Mouse (Mus musculus): ENCODE measurements around the gene Scfd2.
A peak's percentile ranks its signal among the peaks of the same experiment; 100 is the strongest.

The Scfd2 gene

GRCm38 (mm10) chr5:74279673-74280072, 251.9 kb downstream of the Scfd2 start:
- DNase-seq (ENCODE audit: low read depth in 2 of 2, low spot score in 2 of 2) = no peak

GRCm38 (mm10) chr5:74278428-74278827, 253.1 kb downstream of the Scfd2 start:
- no peak for DNase-seq (ENCODE audit: low read depth in 2 of 2, low spot score in 2 of 2)

GRCm38 (mm10) chr5:74277712-74278111, 253.8 kb downstream of the Scfd2 start:
- DNase-seq (ENCODE audit: low read depth in 2 of 2, low spot score in 2 of 2) = peak; percentile 61 to 76

- DNase-seq (ENCODE audit: low read depth in 2 of 2, low spot score in 2 of 2) = no peak
Measured at GRCm38 (mm10) chr5:74277216-74277615, 254.3 kb downstream of the Scfd2 start.

- DNase-seq (ENCODE audit: low read depth in 2 of 2, low spot score in 2 of 2) = no peak
Measured at GRCm38 (mm10) chr5:74273313-74273712, 258.2 kb downstream of the Scfd2 start.

- DNase-seq (ENCODE audit: low read depth in 2 of 2, low spot score in 2 of 2) = no peak
Measured at GRCm38 (mm10) chr5:74267736-74268369, 263.7 kb downstream of the Scfd2 start.

- no peak for DNase-seq (ENCODE audit: low read depth in 2 of 2, low spot score in 2 of 2)
Measured at GRCm38 (mm10) chr5:74267196-74267595, 264.4 kb downstream of the Scfd2 start.

- DNase-seq (ENCODE audit: low read depth in 2 of 2, low spot score in 2 of 2) = no peak
Measured at GRCm38 (mm10) chr5:74266476-74266819, 265.1 kb downstream of the Scfd2 start.

- no peak for DNase-seq (ENCODE audit: low read depth in 2 of 2, low spot score in 2 of 2)
Measured at GRCm38 (mm10) chr5:74265601-74266475, 265.7 kb downstream of the Scfd2 start.

GRCm38 (mm10) chr5:74265151-74265550, 266.4 kb downstream of the Scfd2 start:
- DNase-seq (ENCODE audit: low read depth in 2 of 2, low spot score in 2 of 2) = no peak

GRCm38 (mm10) chr5:74264541-74264940, 267.0 kb downstream of the Scfd2 start:
- DNase-seq (ENCODE audit: low read depth in 2 of 2, low spot score in 2 of 2) = no peak

- DNase-seq (ENCODE audit: low read depth in 2 of 2, low spot score in 2 of 2) = peak in 1 of 2 experiments; percentile 3
Measured at GRCm38 (mm10) chr5:74261016-74261415, 270.5 kb downstream of the Scfd2 start.

- DNase-seq (ENCODE audit: low read depth in 2 of 2, low spot score in 2 of 2) = peak; percentile 37 to 43
Measured at GRCm38 (mm10) chr5:74260378-74260809, 271.2 kb downstream of the Scfd2 start.

GRCm38 (mm10) chr5:74256705-74257104, 274.9 kb downstream of the Scfd2 start:
- DNase-seq (ENCODE audit: low read depth in 2 of 2, low spot score in 2 of 2) = no peak

GRCm38 (mm10) chr5:74254996-74255395, 276.6 kb downstream of the Scfd2 start:
- DNase-seq (ENCODE audit: low read depth in 2 of 2, low spot score in 2 of 2) = no peak

- no peak for DNase-seq (ENCODE audit: low read depth in 2 of 2, low spot score in 2 of 2)
Measured at GRCm38 (mm10) chr5:74253724-74254328, 277.7 kb downstream of the Scfd2 start.

- no peak for DNase-seq (ENCODE audit: low read depth in 2 of 2, low spot score in 2 of 2)
Measured at GRCm38 (mm10) chr5:74252672-74253286, 278.8 kb downstream of the Scfd2 start.

GRCm38 (mm10) chr5:74250947-74251346, 280.6 kb downstream of the Scfd2 start:
- DNase-seq (ENCODE audit: low read depth in 2 of 2, low spot score in 2 of 2) = no peak

- DNase-seq (ENCODE audit: low read depth in 2 of 2, low spot score in 2 of 2) = no peak
Measured at GRCm38 (mm10) chr5:74250308-74250707, 281.3 kb downstream of the Scfd2 start.

GRCm38 (mm10) chr5:74249794-74250193, 281.8 kb downstream of the Scfd2 start:
- no peak for DNase-seq (ENCODE audit: low read depth in 2 of 2, low spot score in 2 of 2)

- no peak for DNase-seq (ENCODE audit: low read depth in 2 of 2, low spot score in 2 of 2)
Measured at GRCm38 (mm10) chr5:74246971-74247370, 284.6 kb downstream of the Scfd2 start.

GRCm38 (mm10) chr5:74246453-74246852, 285.1 kb downstream of the Scfd2 start:
- DNase-seq (ENCODE audit: low read depth in 2 of 2, low spot score in 2 of 2) = no peak

Measured in CD8-positive naive resting alpha-beta T cell, adult 2 months (primary cell).